Mouse (Mus musculus) midbrain, postnatal 0 days (tissue): ENCODE data around the gene H2-D1. TPM values are rescaled to one million over a fixed set of nuclear protein-coding genes. Genes with fewer than 3 reads are reported as not detected.

Experiments used
- ATAC-seq: fragments of 200-750 bp; cut with Nextera tagmentation; 2 replicates; pipeline ENCODE4 v1.8.0; 2017; ENCODE audit warnings: moderate number of reproducible peaks, mild to moderate bottlenecking, moderate TSS enrichment, moderate library complexity; ENCODE audit not compliant: low FRiP score
- DNase-seq: peaks from one replicate; pipeline ENCODE4 v3.0.0-alpha.2; 2015; ENCODE audit warnings: low spot score
- H3K27ac ChIP-seq: fragments of 300-500 bp; sonication (generic); 2 replicates; pipeline ENCODE4 v1.5.1; 2014; ENCODE audit warnings: low read depth, mild to moderate bottlenecking, low read length, mixed read lengths
- H3K27me3 ChIP-seq: fragments of 300-500 bp; sonication (generic); 2 replicates; pipeline ENCODE4 v1.6.1; 2014; ENCODE audit warnings: low read length, control low read depth, mixed read lengths; ENCODE audit not compliant: insufficient read depth
- H3K36me3 ChIP-seq: fragments of 300-500 bp; sonication (generic); 2 replicates; pipeline ENCODE4 v1.6.1; 2014; ENCODE audit warnings: low read length, control low read depth, mixed read lengths; ENCODE audit not compliant: insufficient read depth
- H3K4me1 ChIP-seq: fragments of 300-500 bp; sonication (generic); 2 replicates; pipeline ENCODE4 v1.6.1; 2014; ENCODE audit warnings: mild to moderate bottlenecking, control low read depth, antibody characterized with exemption, low read length, mixed read lengths; ENCODE audit not compliant: insufficient read depth
- H3K4me2 ChIP-seq: fragments of 300-500 bp; sonication (generic); 2 replicates; pipeline ENCODE4 v1.6.1; 2014; ENCODE audit warnings: low read depth, mild to moderate bottlenecking, low read length, mixed read lengths; ENCODE audit not compliant: poor library complexity, severe bottlenecking
- H3K4me3 ChIP-seq: fragments of 300-500 bp; sonication (generic); 2 replicates; pipeline ENCODE4 v1.5.1; 2014; ENCODE audit warnings: low read depth, mild to moderate bottlenecking, low read length, moderate library complexity
- H3K9ac ChIP-seq: fragments of 300-500 bp; sonication (generic); replicated peaks from 2 replicates; pipeline ENCODE4 v1.6.1; 2014; ENCODE audit warnings: mild to moderate bottlenecking, low read length, moderate library complexity, mixed read lengths; ENCODE audit not compliant: poor library complexity, severe bottlenecking
- H3K9me3 ChIP-seq: fragments of 300-500 bp; sonication (generic); 2 replicates; pipeline ENCODE4 v1.6.1; 2016; ENCODE audit warnings: low read length, control low read depth
- CTCF ChIP-seq: IDR thresholded peaks from 2 replicates; pipeline ENCODE4 v1.5.1; 2016; ENCODE audit warnings: antibody characterized with exemption, mild to moderate bottlenecking
- WGBS: fragments of 180-500 bp; shearing (Covaris S2); extraction: QIAGEN DNeasy Blood & Tissue Kit; methylation state at CpG from one replicate; pipeline ENCODE4 v1.1.7; 2014; 5-methylcytosine and 5-hydroxymethylcytosine counted together
- polyA plus RNA-seq: library from polyadenylated mRNA; unstranded; fragments of >200 nt; fragmentation: Nextera tagmentation; extraction: Ambion mirVana; gene quantifications from 2 replicates; pipeline ENCODE4 v1.2.1, GENCODE M21; 2015
- total RNA-seq: library from RNA; depleted of rRNA; stranded (reverse); fragments of >200 nt; gene quantifications from 2 replicates; pipeline ENCODE4 v1.2.3, GENCODE M21; 2014

The H2-D1 gene
- total and polyA plus RNA-seq, 2 experiments from 2014 or later: 75.4 to 130 TPM

DNA sequence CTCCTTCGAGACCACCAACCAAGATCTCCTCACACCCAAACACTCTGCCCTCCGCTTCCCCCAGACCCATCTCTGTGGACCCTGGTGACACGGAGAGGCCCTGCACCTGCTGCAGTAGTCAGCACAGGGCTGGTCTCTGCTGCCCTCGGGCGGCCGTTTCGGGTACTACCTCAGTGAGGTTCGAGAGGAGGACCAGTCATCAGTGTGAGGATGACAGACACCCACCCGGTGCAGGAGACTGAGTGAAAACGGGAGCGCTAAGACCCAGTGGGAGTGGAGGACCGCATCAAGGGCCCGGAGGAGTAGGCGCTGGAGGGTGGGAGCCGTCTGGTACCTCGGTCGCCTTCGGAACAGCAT, 26.2 kb upstream of the H2-D1 start:
- Histone ChIP-seq H3K9me3 (no peaks in the 10 kb centered on the region), H3K36me3 (peaks cover 15% of the 10 kb centered on the region; the same call in 1 of the 2 replicates), H3K27ac (peak overlapping the region; percentile 92), H3K4me1 (peaks cover 5% of the 10 kb centered on the region; the same call in 1 of the 2 replicates), H3K9ac (peak overlapping the region; percentile 66), H3K27me3 (no peaks in the 10 kb centered on the region), H3K4me2 (peak overlapping the region; percentile 89), H3K4me3 (peak overlapping the region; percentile 42)
- ATAC-seq (peak; percentile 90), DNase-seq (peak; percentile 95)
- TF ChIP-seq CTCF: peak; percentile 100
- under 1% methylated on average over 18 of the region's 18 CpGs for WGBS

DNA sequence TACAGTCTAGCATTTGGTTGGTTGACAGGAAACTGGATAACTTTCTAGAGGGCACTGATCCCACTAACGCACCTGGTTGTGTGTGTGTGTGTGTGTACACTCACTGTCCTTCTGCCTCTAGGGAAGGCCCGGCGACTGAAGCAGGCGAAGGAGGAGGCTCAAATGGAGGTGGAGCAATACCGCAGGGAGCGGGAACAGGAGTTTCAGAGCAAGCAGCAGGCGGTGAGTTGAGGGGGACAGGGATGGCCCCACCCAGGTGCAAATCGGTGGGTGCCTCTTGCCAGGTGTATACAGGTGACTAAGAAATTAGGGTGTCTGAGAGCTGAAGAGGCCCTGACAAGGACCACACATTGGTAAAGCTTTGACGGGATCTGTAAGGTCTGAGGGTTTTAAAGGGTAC, 25.5 kb upstream of the H2-D1 start:
- H3K36me3 ChIP-seq: 0 out of 2 replicates have a peak, but pooled peaks cover 15% of the 10 kb centered on the region
- no peak for TF ChIP-seq CTCF
- H3K9me3 ChIP-seq: no peaks in the 10 kb centered on the region
- peak overlapping the region; percentile 92 for H3K27ac ChIP-seq
- DNase-seq (no peak), ATAC-seq (no peak)
- H3K4me3 ChIP-seq: peak overlapping the region; percentile 42
- peak overlapping the region; percentile 89 for H3K4me2 ChIP-seq
- H3K9ac ChIP-seq: peak overlapping the region; percentile 66
- no peaks in the 10 kb centered on the region for H3K27me3 ChIP-seq
- WGBS: 63% methylated on average over 9 of the region's 9 CpGs
- peaks cover 5% of the 10 kb centered on the region; the same call in 1 of the 2 replicates for H3K4me1 ChIP-seq

DNA sequence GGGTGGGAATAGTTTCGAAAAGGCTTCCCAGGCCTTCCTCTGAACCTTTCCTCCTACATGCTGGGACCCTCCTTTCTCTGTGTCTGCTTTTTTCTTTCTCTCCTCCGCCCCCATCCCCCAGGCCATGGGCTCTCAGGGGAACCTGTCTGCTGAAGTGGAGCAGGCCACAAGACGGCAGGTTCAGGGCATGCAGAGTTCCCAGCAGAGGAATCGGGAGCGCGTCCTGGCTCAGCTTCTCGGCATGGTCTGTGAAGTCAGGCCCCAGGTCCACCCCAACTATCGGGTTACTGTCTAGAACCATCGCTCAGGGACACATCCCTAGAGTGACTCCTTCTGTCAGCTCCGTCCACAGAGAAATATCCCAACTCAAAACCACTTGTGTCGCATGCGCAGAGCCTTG, 25.0 kb upstream of the H2-D1 start:
- WGBS: 88% methylated on average over 12 of the region's 12 CpGs
- DNase-seq (no peak), ATAC-seq (no peak)
- H3K9me3 ChIP-seq: no peaks in the 10 kb centered on the region
- TF ChIP-seq CTCF: no peak
- H3K4me3 ChIP-seq: peak overlapping the region; percentile 42
- peaks cover 5% of the 10 kb centered on the region; the same call in 1 of the 2 replicates for H3K4me1 ChIP-seq
- 0 out of 2 replicates have a peak, but pooled peaks cover 14% of the 10 kb centered on the region for H3K36me3 ChIP-seq
- peak overlapping the region; percentile 89 for H3K4me2 ChIP-seq
- H3K27ac ChIP-seq: no peak overlapping the region
- H3K9ac ChIP-seq: peak overlapping the region; percentile 66; the same call in 1 of the 2 replicates
- no peaks in the 10 kb centered on the region for H3K27me3 ChIP-seq

DNA sequence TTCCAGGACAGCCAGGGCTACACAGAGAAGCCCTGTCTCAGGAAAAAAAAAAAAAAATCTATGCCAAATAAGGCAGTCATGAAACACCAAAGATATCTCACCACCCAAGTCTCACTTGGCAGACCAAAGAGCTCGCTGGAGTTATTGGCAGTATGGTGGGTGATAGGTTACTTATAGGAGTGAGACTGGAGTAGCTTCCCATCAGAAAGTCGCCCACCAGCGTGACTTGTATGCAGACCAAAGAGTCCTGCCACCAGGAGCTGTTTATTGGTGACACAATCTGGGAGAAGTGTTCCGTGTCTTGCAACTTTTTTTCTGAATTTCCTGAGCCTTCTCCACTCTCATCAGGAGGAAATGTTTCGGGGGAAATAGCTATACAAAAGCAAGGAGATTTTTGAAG, 22.8 kb upstream of the H2-D1 start:
- 85% methylated on average over 5 of the region's 5 CpGs for WGBS
- Histone ChIP-seq H3K9ac (no peak overlapping the region), H3K4me1 (peaks cover 15% of the 10 kb centered on the region; the same call in 1 of the 2 replicates), H3K36me3 (peaks cover 12% of the 10 kb centered on the region), H3K27ac (no peak overlapping the region), H3K9me3 (no peaks in the 10 kb centered on the region), H3K27me3 (no peaks in the 10 kb centered on the region), H3K4me3 (no peak overlapping the region), H3K4me2 (no peak overlapping the region)
- TF ChIP-seq CTCF: no peak
- ATAC-seq (no peak), DNase-seq (no peak)

DNA sequence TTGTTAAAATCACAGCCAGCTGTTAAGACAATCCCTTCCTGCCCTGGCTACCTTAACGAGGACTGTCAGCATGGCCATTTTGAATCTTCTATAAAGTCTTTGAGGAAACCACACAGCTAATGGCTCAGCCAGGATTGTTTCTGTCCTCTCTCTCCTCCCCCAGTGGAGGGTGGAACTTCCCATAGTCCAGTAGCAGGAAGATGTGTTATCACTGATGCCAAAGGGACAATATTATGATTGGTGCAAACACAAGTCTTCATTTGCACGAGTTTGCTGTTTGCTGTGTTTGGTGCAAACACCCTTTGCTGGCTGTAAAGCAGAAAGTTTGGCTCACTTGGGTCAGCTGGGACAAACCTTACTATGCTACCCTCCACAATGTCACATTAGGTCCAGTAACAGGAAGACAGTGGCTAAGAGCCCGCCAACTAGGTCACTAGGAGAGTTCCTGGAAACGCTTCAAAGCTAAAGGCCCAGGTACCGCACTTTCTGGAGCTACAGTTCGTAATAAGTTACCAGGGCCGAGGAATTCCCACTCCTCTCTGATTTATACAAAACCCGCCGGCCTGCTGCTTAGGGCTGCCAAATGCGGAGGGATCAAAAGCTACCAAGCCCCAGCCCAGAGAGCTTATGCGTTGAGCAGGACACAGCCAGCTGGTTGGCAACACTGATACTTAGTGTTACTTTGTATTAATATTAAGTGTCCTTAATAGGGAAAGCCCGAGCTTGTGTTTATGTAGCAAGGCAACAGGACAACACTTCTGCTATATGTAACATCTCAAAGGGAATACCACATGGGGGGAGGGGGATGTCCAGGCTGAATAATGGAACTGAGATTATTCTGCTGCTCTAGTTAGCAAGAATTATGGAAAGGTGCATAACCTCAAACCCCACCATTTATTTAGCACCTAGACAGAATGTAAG, 21.9 kb upstream of the H2-D1 start:
- H3K27ac ChIP-seq: peak overlapping the region; percentile 99
- peak overlapping the region; percentile 97 for H3K9ac ChIP-seq
- H3K4me3 ChIP-seq: peak overlapping the region; percentile 82
- H3K4me1 ChIP-seq: peaks cover 11% of the 10 kb centered on the region; the same call in 1 of the 2 replicates
- 18% methylated on average over 12 of the region's 12 CpGs for WGBS
- no peak for TF ChIP-seq CTCF
- H3K36me3 ChIP-seq: peaks cover 20% of the 10 kb centered on the region
- DNase-seq (peak; percentile 42), ATAC-seq (0 out of 2 replicates have a peak, but pooled peaks have one; percentile 1)
- H3K9me3 ChIP-seq: no peaks in the 10 kb centered on the region
- H3K27me3 ChIP-seq: no peaks in the 10 kb centered on the region
- H3K4me2 ChIP-seq: peak overlapping the region; percentile 52
